Mouse (Mus musculus) gastrocnemius, adult 2 months (tissue): Measurements from ENCODE around the gene Nlrp4e. TPM values are rescaled to one million over a fixed set of nuclear protein-coding genes. Genes with fewer than 3 reads are reported as not detected.
"Not testable (repeated sequence)": the region's sequence is repeated elsewhere in the genome, so short reads cannot be mapped to it uniquely, and the experiment has no call there.

ENCODE experiments used
- DNase-seq: peaks from one replicate; pipeline ENCODE4 v3.0.0; 2022
- H3K27ac ChIP-seq: fragments of 200-600 bp; 2 replicates; pipeline ENCODE4 v1.8.1; 2022; ENCODE audit warnings: mild to moderate bottlenecking
- H3K4me3 ChIP-seq: fragments of 200-600 bp; 2 replicates; pipeline ENCODE4 v1.8.1; 2022; ENCODE audit warnings: mild to moderate bottlenecking, moderate library complexity
- CTCF ChIP-seq: fragments of 200-600 bp; IDR thresholded peaks from 2 replicates; pipeline ENCODE4 v1.8.1; 2022; ENCODE audit warnings: antibody characterized with exemption, mild to moderate bottlenecking, moderate library complexity
- intact Hi-C: fragments of 180-260 bp; cut with DNase I; formaldehyde crosslinking; loops from one replicate; pipeline ENCODE4 v1.15.1; 2025
- long read RNA-seq, 2 experiments: library from polyadenylated mRNA; stranded (forward); transcript quantifications; one replicate each; pipeline ENCODE4 v2.0.0; 2021
- microRNA-seq: library from miRNA; unstranded; fragments of <30 nt; microRNA quantifications from one replicate; pipeline ENCODE4 v1.2.0, GENCODE M21; 2021
- total RNA-seq, 2 experiments: library from RNA; stranded (reverse); gene quantifications; 2 replicates each; pipeline ENCODE4 v1.2.3; 2021

The Nlrp4e gene
- total RNA-seq = not detected
- long read RNA-seq, experiment 1 = 0 reads
- long read RNA-seq, experiment 2 = 0 reads

GRCm38 (mm10) chr7:23300892-23301291 lies at the start of gene Nlrp4e:
Gene Nlrp4e, plus strand, starts transcription at chr7:23301192.
- DNase-seq, intact Hi-C loops: not testable (repeated sequence)

GRCm38 (mm10) chr7:23251582-23251981 lies 49.4 kb upstream of the Nlrp4e start, which contains the start of gene Vmn1r166:
Gene Vmn1r166, minus strand, starts transcription at chr7:23251682.
- DNase-seq, H3K4me3 ChIP-seq, H3K27ac ChIP-seq, intact Hi-C loops: not testable (repeated sequence)

More at GRCm38 (mm10) chr7:23300892-23301291, at the start of gene Nlrp4e:
- not testable (repeated sequence) for H3K4me3 ChIP-seq, H3K27ac ChIP-seq

- H3K27ac ChIP-seq, H3K4me3 ChIP-seq, intact Hi-C loops: not testable (repeated sequence)
Measured at GRCm38 (mm10) chr7:23278800-23279199, 22.2 kb upstream of the Nlrp4e start, which contains the start of gene Gm6902. Gene Gm6902, minus strand, starts transcription at chr7:23278900.

GRCm38 (mm10) chr7:23358311-23358710 lies 57.3 kb downstream of the Nlrp4e start:
- H3K27ac ChIP-seq, H3K4me3 ChIP-seq, DNase-seq, intact Hi-C loops: not testable (repeated sequence)

More at GRCm38 (mm10) chr7:23278800-23279199, 22.2 kb upstream of the Nlrp4e start, which contains the start of gene Gm6902:
- DNase-seq = not testable (repeated sequence)

GRCm38 (mm10) chr7:23385589-23385988 lies 84.6 kb downstream of the Nlrp4e start, which contains the start of gene Nlrp5:
Gene Nlrp5, plus strand, starts transcription at chr7:23385889.
- intact Hi-C loops = no loop called here
- DNase-seq = no peak
- no peak within 1 kb of the TSS for H3K4me3 ChIP-seq
- no peak within 1 kb of the TSS for H3K27ac ChIP-seq
- no peak for TF ChIP-seq CTCF

Small RNA genes within 50 kb of the gene (microRNA-seq; reads per million reads assigned to microRNA genes)
- gene Gm25196 = not detected

Other genes with a start within 250 kb of the Nlrp4e start
- not detected for gene Vmn1r163, start 245.7 kb upstream of the Nlrp4e start, total RNA-seq
- not detected for gene Gm8720, start 233.7 kb upstream of the Nlrp4e start, total RNA-seq
- gene Gm10662, start 156.7 kb upstream of the Nlrp4e start, total RNA-seq = not detected
- not detected for gene Vmn1r165, start 83.9 kb upstream of the Nlrp4e start, total RNA-seq
- not detected for gene Vmn1r166, start 49.5 kb upstream of the Nlrp4e start, total RNA-seq
- not detected for gene Gm6902, start 22.3 kb upstream of the Nlrp4e start, total RNA-seq
- not detected for gene Nlrp5, start 84.7 kb downstream of the Nlrp4e start, total RNA-seq
- not detected for gene Vmn1r167, start 206.0 kb downstream of the Nlrp4e start, total RNA-seq
- not detected for gene Vmn1r168, start 238.5 kb downstream of the Nlrp4e start, total RNA-seq